Mouse (Mus musculus) G1E (cell line): ENCODE measurements around the gene Pdgfb.

Experiments
- CTCF ChIP-seq: IDR thresholded peaks from 2 replicates; pipeline ENCODE4 v1.5.1; 2012; ENCODE audit warnings: low read depth, low read length, inconsistent platforms, mixed read lengths
- GATA1 ChIP-seq: IDR thresholded peaks from 2 replicates; pipeline ENCODE4 v1.6.1; 2012; ENCODE audit warnings: borderline replicate concordance, low read length, inconsistent platforms, mixed read lengths
- GATA2 ChIP-seq: IDR thresholded peaks from 2 replicates; pipeline ENCODE4 v1.6.1; 2012; ENCODE audit warnings: low read depth, low read length, inconsistent platforms, borderline replicate concordance
- POLR2AphosphoS5 ChIP-seq: IDR thresholded peaks from 2 replicates; pipeline ENCODE4 v1.6.1; 2012; ENCODE audit warnings: low read depth, low read length, inconsistent platforms; ENCODE audit not compliant: insufficient replicate concordance
- TAL1 ChIP-seq: conservative IDR thresholded peaks from 2 replicates; pipeline ENCODE4 v1.6.1; 2012; ENCODE audit warnings: low read depth, low read length, inconsistent platforms, mixed read lengths

GRCm38 (mm10) chr15:79986182-79986581 lies 28.6 kb downstream of the Pdgfb start:
- TF ChIP-seq CTCF: no peak
- no peak for TF ChIP-seq GATA1
- no peak for TF ChIP-seq GATA2
- TF ChIP-seq TAL1: no peak
- TF ChIP-seq POLR2AphosphoS5: no peak
